Mouse (Mus musculus) limb, embryonic 11.5 days (tissue): ENCODE measurements around the gene Sprr2a3. TPM values are rescaled to one million over a fixed set of nuclear protein-coding genes. Genes with fewer than 3 reads are reported as not detected.
"Not testable (repeated sequence)": the region's sequence is repeated elsewhere in the genome, so short reads cannot be mapped to it uniquely, and the experiment has no call there.

Experiments used
- ATAC-seq: fragments of 200-750 bp; cut with Nextera tagmentation; 2 replicates; pipeline ENCODE4 v1.8.0; 2017; ENCODE audit warnings: low read depth; ENCODE audit not compliant: insufficient number of reproducible peaks, low FRiP score, low TSS enrichment
- DNase-seq: peaks from one replicate; pipeline ENCODE4 v3.0.0-alpha.2; 2015; ENCODE audit warnings: low spot score
- H3K27ac ChIP-seq: fragments of 300-500 bp; sonication (generic); replicated peaks from 2 replicates; pipeline ENCODE4 v1.5.1; 2014; ENCODE audit warnings: low read depth, mild to moderate bottlenecking, low read length
- H3K27me3 ChIP-seq: fragments of 300-500 bp; sonication (generic); 2 replicates; pipeline ENCODE4 v1.6.1; 2014; ENCODE audit warnings: mild to moderate bottlenecking, low read length, mixed read lengths; ENCODE audit not compliant: control insufficient read depth, insufficient read depth
- H3K36me3 ChIP-seq: fragments of 300-500 bp; sonication (generic); 2 replicates; pipeline ENCODE4 v1.6.1; 2014; ENCODE audit warnings: mild to moderate bottlenecking, low read length, moderate library complexity, mixed read lengths; ENCODE audit not compliant: control insufficient read depth, insufficient read depth
- H3K4me1 ChIP-seq: fragments of 300-500 bp; sonication (generic); 2 replicates; pipeline ENCODE4 v1.6.1; 2014; ENCODE audit warnings: low read length, mixed read lengths; ENCODE audit not compliant: control insufficient read depth, insufficient read depth
- H3K4me2 ChIP-seq: fragments of 300-500 bp; sonication (generic); 2 replicates; pipeline ENCODE4 v1.6.1; 2014; ENCODE audit warnings: low read depth, mild to moderate bottlenecking, moderate library complexity; ENCODE audit not compliant: severe bottlenecking
- H3K4me3 ChIP-seq: fragments of 300-500 bp; sonication (generic); 2 replicates; pipeline ENCODE4 v1.5.1; 2014; ENCODE audit warnings: low read depth, low read length
- H3K9ac ChIP-seq: fragments of 300-500 bp; sonication (generic); 2 replicates; pipeline ENCODE4 v1.6.1; 2014; ENCODE audit warnings: mild to moderate bottlenecking, low read length
- H3K9me3 ChIP-seq: fragments of 300-500 bp; sonication (generic); 2 replicates; pipeline ENCODE4 v1.6.1; 2016; ENCODE audit warnings: low read length; ENCODE audit not compliant: control insufficient read depth
- WGBS: fragments of 180-500 bp; shearing (Covaris S2); extraction: QIAGEN DNeasy Blood & Tissue Kit; methylation state at CpG from one replicate; pipeline ENCODE4 v1.1.7; 2014; 5-methylcytosine and 5-hydroxymethylcytosine counted together
- polyA plus RNA-seq: library from polyadenylated mRNA; unstranded; fragments of >200 nt; fragmentation: Nextera tagmentation; extraction: Ambion mirVana; gene quantifications from 2 replicates; pipeline ENCODE4 v1.2.1, GENCODE M21; 2014

Gene Sprr2a3
- not detected in 2 replicates for polyA plus RNA-seq

DNA sequence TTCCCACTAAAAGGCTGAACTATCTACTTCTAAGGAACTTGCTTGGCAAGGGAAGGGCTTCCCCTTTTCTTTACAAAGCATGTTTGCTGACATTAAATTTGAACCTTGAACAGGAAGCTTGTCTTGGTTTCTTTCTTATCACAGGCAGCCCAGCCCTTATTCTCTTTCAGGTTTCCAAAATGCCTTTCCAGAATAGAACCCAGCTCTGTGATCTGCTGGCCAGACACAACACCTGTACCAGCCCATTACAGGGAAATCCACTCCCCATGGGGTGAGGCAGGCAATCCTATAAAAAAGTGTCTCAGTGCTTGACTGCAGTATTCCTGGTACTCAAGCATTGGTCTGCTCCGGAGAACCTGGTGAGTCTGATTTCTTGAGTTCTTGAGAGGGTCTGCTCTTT, at the start of gene Sprr2a3:
Gene Sprr2a3 (plus strand): TSS at position 317 of the 400 bp plus-strand sequence.
- not testable (repeated sequence) for H3K4me2 ChIP-seq, H3K4me1 ChIP-seq, H3K9ac ChIP-seq, H3K9me3 ChIP-seq, ATAC-seq, H3K4me3 ChIP-seq, H3K27ac ChIP-seq, H3K36me3 ChIP-seq, DNase-seq, H3K27me3 ChIP-seq
- WGBS, result 83% methylated on average over 1 of the region's 1 CpGs

DNA sequence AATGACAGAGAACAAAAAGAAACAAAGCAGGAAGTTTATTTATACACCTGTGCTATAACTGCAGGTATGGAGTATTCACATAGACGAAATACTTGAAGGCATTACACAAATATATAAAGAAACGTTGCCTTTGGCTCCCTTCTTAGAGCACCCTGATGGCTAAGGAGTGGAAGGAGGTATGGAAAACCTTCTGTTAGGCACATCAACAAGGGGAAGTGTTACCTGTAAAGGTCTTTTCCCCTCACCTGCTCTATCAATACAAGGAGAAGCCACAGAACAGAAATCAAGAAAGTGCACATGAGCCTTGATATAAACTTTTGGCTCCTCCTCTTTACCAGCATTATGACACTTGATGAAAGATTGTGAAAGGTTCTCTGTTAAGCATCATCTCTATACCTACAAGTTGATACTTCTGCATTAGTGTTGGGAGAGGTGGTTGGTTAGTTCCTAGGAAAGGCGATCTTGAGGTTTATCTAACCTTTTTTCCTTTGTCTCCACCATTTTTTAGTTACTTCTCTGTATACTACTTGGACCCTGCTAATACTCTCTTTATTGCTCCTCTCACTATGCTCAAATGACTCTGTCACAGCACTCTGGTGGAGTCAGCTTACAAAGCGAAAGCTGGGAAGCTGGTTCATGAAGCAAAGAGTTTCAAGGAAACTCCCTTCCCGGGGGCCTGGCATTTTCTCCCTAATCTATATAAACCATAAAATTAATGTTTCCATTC, 48.6 kb upstream of the Sprr2a3 start:
- H3K27me3 ChIP-seq, H3K27ac ChIP-seq, H3K4me2 ChIP-seq, H3K4me1 ChIP-seq, H3K9ac ChIP-seq, H3K4me3 ChIP-seq, H3K36me3 ChIP-seq, DNase-seq, H3K9me3 ChIP-seq: not testable (repeated sequence)
- peak; percentile 9; the same call in 1 of the 2 replicates for ATAC-seq
- WGBS, result no CpG with 5 or more reads among the region's 5 CpGs

DNA sequence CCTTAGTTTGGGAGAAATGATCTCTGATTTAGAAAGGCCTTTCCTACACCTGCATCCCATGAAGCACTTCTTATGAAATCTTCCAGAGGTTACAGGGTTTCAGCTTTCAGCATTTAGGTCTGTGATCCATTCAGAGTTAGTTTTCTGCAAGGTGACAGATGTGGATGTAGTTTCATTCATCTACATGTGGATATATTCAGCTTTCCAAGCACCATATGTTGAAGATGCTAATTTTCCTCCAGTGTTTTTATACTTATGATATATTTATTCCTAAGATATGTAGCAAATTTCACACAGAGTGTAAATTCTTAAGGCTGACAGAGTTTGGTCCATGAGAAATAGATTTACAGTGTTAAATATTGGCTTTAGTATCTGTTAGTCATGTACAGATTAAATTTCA, 46.5 kb upstream of the Sprr2a3 start:
- not testable (repeated sequence) for H3K4me2 ChIP-seq, H3K36me3 ChIP-seq, H3K4me3 ChIP-seq, H3K27me3 ChIP-seq, H3K27ac ChIP-seq, H3K9me3 ChIP-seq, H3K9ac ChIP-seq, H3K4me1 ChIP-seq, DNase-seq, ATAC-seq

DNA sequence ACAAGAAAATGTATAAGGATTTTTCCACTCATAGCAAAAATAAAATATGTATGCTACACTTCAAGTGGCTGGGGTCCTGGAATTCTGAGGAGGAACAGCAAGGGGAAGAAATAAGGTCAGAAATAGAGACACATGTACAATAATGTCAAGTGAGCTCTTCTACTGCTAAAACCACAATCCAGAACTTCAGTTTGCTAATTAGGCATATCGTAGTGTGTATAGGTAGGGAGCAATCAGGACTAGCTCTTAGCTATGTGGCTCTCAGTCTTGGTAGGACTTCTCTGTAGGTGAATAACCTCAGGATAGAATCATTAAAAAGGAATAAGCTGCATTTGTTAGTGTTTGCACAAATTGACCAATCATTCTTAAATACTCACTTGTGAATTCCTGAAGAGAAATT, 46.0 kb upstream of the Sprr2a3 start:
- H3K36me3 ChIP-seq, DNase-seq, H3K9ac ChIP-seq, ATAC-seq, H3K4me3 ChIP-seq, H3K4me2 ChIP-seq, H3K9me3 ChIP-seq, H3K27me3 ChIP-seq, H3K27ac ChIP-seq, H3K4me1 ChIP-seq: not testable (repeated sequence)
- no CpG with 5 or more reads among the region's 1 CpGs for WGBS

DNA sequence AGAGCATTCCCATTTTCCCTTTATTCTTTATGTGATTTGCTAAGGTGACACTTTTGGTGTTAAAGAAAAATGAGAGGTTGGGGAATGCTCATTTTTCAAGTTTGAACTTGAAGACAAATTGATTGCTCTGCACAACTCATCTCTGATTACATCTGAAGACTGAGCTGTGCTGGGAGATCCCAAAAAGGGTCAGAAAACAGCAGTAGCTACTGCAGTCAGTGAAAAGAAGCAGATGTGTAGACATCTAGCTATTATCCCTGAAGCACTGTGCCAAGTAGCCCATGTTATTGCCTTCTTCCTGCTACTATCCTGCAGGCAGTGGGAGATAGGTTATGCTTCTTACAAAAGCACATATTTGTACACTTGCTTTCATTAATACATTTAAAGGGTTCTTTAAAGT, 40.4 kb upstream of the Sprr2a3 start:
- not testable (repeated sequence) for H3K9ac ChIP-seq, H3K4me2 ChIP-seq, DNase-seq, H3K9me3 ChIP-seq, H3K4me3 ChIP-seq, H3K27ac ChIP-seq, H3K4me1 ChIP-seq, H3K27me3 ChIP-seq, H3K36me3 ChIP-seq
- ATAC-seq, result 0 out of 2 replicates have a peak, but pooled peaks have one; percentile 24

DNA sequence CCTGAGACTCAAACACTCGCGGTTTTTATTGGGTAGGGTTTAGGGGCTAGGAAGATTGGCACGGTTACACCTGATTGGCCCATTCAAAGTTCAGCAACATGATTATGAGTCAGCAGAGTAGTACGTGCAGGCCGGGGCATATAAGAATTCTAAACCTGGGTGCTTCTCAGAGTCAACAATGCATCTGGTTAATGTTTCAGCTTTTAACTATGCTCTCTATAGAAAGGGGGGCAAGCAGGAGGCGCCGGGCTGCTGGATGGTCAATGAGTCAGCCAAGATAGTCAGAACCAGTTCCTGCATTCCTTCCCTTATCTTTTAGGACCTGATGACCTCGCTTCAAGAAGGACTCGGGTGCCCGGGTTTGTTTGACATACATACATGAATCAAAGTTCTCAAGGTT, 39.0 kb upstream of the Sprr2a3 start:
- WGBS, result no CpG with 5 or more reads among the region's 10 CpGs
- not testable (repeated sequence) for H3K9me3 ChIP-seq, H3K9ac ChIP-seq, H3K27ac ChIP-seq, H3K4me2 ChIP-seq, H3K27me3 ChIP-seq, H3K4me1 ChIP-seq, H3K36me3 ChIP-seq, DNase-seq, H3K4me3 ChIP-seq, ATAC-seq

DNA sequence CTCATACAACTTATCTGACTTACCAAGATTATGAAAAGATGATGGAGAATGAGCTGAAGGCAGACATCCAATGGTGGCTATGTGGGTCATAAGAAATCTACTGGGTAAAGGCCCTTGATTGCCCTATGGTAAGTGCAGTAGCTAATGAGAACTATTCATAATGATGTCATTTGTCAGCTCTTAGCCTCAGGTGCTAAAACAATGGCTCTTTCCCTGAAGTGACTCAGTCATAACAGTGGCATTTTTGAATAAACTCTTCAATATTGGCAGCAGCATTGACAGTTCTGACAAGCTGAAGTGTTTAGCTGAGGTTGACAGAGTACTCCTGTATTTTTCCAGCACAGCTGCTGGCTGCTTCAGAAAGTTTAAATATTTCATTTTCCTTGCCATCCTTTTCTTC, 36.7 kb upstream of the Sprr2a3 start:
- DNase-seq, H3K4me2 ChIP-seq, H3K36me3 ChIP-seq, H3K27ac ChIP-seq, ATAC-seq, H3K4me3 ChIP-seq, H3K27me3 ChIP-seq, H3K9me3 ChIP-seq, H3K9ac ChIP-seq, H3K4me1 ChIP-seq: not testable (repeated sequence)

DNA sequence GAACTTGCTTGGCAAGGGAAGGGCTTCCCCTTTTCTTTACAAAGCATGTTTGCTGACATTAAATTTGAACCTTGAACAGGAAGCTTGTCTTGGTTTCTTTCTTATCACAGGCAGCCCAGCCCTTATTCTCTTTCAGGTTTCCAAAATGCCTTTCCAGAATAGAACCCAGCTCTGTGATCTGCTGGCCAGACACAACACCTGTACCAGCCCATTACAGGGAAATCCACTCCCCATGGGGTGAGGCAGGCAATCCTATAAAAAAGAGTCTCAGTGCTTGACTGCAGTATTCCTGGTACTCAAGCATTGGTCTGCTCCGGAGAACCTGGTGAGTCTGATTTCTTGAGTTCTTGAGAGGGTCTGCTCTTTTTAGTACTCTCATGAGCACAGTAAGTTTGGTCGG, 34.8 kb upstream of the Sprr2a3 start:
- not testable (repeated sequence) for H3K36me3 ChIP-seq, H3K9ac ChIP-seq, H3K27ac ChIP-seq, H3K4me2 ChIP-seq, DNase-seq, H3K27me3 ChIP-seq, ATAC-seq, H3K9me3 ChIP-seq, H3K4me3 ChIP-seq, H3K4me1 ChIP-seq
- 92% methylated on average over 1 of the region's 2 CpGs for WGBS

DNA sequence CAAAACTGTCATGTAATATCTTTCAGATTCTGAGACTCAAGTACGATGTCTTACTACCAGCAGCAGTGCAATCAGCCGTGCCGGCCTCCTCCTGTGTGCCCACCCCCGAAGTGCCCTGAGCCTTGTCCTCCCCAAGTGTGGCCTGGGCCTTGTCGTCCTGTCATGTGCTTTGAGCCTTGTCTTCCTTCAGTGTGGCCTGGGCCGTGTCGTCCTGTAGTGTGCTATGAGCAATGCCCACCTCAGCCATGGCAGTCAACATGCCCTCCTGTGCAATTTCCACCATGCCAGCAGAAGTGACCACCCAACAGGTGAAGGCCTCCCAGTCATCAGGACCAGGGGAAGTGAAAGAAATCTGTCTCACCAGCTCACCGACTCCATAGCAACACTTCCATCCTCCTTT, 31.4 kb upstream of the Sprr2a3 start:
- H3K27me3 ChIP-seq, DNase-seq, H3K4me1 ChIP-seq, H3K27ac ChIP-seq, H3K4me3 ChIP-seq, H3K9ac ChIP-seq, H3K9me3 ChIP-seq, H3K36me3 ChIP-seq, H3K4me2 ChIP-seq: not testable (repeated sequence)
- WGBS, result no CpG with 5 or more reads among the region's 8 CpGs
- ATAC-seq, result 0 out of 2 replicates have a peak, but pooled peaks have one; percentile 23
